Mouse (Mus musculus) heart, postnatal 10 days (tissue): ENCODE measurements around the gene Cep44. TPM values are rescaled to one million over a fixed set of nuclear protein-coding genes. Genes with fewer than 3 reads are reported as not detected.

Experiments
- DNase-seq, 2 experiments: peaks; one replicate each; pipeline ENCODE4 v3.0.0; 2021
- intact Hi-C: fragments of 180-260 bp; cut with DNase I; formaldehyde crosslinking; loops from one replicate; pipeline ENCODE4 v1.15.1; 2025
- total RNA-seq, 2 experiments: library from RNA; stranded (reverse); gene quantifications; 2 replicates each; pipeline ENCODE4 v1.2.3; 2021

Cep44 gene
- total RNA-seq, result 10 to 100 TPM; 16.6 to 18.1 TPM

DNA sequence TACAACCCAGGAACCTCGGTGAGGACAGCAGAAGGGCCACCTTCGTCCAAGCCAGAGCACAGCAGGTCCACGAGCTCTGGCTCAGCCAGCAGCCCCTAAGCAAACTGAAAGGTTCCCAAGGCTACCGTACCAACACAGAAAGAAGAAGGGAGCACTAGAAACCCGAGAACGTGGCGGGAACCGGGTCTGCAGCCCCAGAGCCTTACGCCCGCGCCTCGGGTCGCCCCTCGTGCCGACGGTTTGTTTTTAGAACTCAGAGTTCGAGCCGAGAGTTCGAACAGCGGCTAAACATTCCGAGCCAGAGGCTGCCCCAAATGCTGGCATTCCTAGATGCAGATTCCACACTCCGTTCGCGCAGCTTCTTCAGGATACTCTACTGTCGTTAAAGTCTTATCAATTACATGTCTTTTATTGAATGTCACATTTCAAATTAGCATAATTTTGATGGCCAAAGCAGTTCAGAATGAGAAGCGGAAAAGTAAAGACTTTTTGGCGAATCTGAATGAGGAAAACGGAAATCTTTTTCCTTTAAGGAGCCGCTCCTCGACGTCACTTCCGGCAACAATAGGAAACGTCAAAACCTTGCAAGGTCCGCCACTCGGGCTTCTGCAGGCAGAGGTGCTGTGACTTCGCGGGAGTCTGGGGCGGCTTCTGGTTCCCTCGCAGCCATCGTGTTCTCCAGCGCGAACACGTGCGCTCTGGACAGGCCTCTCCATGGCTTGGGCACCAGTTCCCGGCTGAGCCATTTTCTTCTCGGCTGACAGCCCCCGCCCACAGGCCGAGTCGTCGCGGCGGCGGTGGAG, at the start of gene Cep44, which contains the start of gene Fbxo8:
Gene Cep44, minus strand, starts transcription at position 490 of the 803 bp plus-strand sequence.
Gene Fbxo8, plus strand, starts transcription at position 533 of the 803 bp plus-strand sequence.
- peak; percentile 88 to 90 for DNase-seq
- intact Hi-C loops, result loop anchor here (5.0 to 10.0 kb wide), 2 partner anchors 67 to 784 kb away; no protein-coding TSS in a partner anchor

DNA sequence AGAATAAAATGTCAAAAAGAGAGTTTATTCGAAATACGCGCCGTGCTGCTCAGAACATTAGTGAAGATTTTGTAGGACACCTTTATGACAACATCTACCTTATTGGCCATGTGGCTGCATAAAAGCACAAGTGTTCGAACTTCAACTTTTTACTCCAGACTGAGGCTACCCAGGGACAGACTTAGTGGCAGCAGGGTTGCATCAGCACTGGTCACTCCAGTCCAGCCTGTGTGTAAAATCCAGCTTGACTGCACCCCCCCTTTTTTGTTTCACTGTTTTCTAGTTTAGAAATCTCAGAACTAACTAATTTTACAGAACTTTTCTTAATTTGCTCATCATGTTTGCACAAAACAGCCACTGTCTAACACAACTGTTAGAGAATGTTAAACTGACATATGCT, 40.7 kb upstream of the Cep44 start:
- intact Hi-C loops, result no loop called here
- no peak for DNase-seq

DNA sequence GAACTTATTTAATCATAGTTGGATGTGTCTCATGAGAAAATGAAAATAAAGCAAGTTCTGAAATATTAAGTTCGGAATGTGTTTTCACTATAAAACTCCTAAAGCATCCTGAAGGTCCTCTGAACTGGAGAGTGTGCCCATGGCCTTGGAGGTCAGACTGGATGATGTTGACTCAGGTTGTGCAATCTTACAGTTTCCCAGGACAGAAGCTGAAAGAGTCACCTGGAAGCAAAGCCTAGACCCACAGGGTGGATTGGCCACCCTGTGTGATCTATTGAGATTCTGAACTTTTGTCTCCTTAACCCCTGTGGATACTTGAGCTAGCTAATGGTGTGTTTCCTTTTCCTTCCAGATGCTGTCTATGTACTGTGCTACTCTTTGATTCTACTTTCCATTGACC, 40.2 kb upstream of the Cep44 start:
- DNase-seq, result no peak
- intact Hi-C loops, result no loop called here

DNA sequence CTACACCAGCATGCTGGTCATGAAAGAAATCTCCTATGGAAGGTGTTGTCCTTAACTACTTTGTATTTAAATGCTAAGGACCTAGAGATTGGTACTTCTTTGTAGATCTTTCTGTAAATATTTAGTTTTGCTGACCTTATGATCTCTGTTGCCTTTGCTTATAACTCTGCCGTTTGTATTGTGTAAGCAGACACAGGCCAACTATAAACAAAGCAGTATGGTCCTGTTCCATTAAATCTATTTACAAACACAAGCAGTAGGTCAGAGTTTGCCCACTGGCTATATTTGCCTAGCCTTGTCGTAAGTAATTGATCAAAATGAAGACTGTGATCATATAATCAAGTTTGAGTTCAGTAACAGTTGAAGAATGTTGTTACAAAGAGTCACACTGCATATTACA, 38.2 kb upstream of the Cep44 start:
- intact Hi-C loops, result no loop called here
- no peak for DNase-seq

DNA sequence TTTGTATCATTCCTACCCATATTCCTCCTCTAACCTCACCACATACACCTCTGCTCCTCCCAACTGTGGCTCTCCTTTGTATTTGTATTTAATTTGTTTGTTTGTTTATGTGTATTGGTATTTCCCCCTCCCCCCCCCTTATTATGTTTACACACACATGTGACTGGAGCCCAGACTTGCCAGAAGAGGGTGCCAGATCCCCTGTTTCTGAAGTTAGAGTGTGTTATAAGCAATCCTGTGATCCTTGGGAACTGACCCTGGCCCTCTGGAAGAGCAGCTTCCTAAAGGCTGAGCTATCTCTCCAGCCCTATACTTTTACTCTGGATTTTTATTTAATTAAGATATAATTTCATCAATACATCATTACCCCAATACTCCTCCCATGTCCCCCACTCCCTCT, 32.0 kb upstream of the Cep44 start:
- intact Hi-C loops, result no loop called here
- DNase-seq, result peak in 1 of 2 experiments; percentile 29

DNA sequence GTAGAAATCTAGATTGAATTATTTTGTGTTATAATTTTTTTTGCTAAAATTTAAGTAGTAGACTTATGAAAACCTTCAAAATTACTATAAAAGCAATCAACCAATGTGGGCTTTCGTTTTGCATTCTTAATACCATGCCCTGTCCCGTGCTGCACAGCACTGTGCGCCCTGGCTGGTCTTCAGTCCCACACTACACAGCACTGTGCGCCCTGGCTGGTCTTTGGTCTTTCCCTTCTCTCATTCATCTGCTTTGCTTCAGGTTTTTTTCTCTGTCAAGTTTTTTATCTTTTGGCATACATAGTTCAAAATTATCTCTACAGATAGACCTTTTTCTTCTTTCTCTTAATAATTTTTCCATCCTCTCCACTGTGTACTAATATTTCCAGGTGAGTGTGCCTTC, 30.1 kb upstream of the Cep44 start:
- intact Hi-C loops, result no loop called here
- no peak for DNase-seq

DNA sequence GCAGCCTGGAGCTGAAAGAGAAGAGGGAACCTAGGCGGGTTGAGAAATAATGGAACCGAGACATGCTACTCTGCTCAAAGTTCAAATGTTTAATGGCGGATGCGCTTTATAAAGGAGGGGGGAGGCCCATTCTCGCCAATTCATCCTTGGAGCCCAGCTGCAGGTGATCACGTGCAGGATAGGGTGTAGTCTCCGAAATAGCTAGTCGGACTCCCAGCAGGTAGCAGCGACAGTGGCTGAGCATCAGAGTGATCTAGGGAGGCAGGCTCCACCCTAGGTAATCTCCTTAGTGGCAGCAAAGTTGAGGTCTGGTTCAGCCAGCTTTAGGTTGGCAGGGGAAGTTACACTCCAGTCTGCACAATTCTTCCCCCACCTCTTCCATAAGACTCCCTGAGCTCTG, 16.0 kb upstream of the Cep44 start:
- no peak for DNase-seq
- intact Hi-C loops, result no loop called here

DNA sequence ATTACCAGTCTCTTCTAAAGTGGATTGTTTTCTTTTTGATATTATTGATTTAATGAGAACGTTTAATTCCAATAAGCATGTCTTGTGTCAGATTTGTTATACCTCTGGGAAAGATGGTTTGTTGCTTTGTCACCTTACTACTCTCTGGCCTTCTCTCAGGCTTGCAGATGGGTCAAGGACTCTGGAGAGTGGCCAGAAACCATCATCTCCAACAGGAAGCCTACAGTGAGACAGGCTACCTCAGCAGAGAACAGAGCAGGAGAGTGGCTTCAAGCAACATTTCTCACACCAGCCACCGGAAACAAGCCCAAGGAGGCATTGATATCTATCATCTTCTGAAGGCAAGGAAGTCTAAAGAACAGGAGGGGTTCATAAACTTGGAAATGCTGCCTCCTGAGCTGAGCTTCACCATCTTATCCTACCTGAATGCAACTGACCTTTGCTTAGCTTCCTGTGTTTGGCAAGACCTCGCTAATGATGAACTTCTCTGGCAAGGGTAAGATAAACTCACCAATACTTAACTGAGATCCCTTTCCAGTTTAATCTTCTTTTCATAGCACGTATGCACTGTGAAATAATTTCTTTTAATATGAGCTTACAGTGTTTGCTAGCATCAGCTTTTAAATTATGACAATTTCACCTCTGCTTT, 13.7 kb upstream of the Cep44 start:
- DNase-seq, result peak in 1 of 2 experiments; percentile 15
- intact Hi-C loops, result no loop called here

DNA sequence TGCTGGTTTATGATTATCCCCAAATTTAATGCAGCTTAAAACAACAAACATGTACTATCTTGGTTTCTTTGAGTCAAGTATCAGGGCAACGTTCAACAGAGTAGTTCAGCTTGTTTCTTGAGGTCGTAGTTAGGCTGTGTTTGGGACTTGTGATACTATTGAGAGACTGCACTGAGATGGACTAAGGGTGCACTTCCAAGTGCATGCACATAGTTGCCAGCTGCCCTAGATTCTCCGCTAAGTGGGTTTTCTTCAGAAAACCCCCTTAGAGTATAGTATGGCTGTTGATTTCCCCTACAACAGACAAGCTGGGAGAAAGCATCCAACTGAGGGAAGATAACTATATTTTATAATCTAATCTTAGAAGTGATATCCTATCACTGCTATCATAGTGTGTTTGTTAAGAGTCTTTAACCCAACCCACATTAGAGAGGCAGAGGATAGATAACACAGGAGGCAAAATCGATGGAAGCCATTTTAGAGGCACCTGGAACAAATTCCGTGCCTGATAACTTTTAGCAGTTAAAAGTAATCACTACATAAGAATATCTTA, 1.8 kb upstream of the Cep44 start:
- intact Hi-C loops, result loop anchor here (5.0 to 10.0 kb wide), 2 partner anchors 65 to 782 kb away; no protein-coding TSS in a partner anchor
- no peak for DNase-seq

DNA sequence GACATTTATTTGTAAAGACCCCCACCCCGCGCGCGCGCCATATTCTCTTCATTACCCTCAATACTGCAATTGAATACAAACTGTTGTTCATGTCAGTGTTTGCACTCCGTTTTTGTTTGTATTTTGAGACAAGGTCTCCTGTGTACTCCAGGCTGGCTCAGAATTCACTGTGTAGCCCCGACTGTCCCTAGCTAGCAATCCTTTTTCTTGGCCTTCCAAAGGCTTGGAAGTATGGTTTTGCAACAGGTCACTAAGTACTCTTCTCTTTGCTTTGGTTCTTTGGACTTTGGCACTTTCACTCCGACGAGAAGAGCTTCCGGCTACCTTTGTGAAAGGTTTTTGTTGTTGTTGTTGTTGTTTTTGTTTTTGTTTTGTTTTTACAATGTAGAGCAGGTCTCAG, 1.2 kb upstream of the Cep44 start:
- intact Hi-C loops, result loop anchor here (5.0 to 10.0 kb wide), 2 partner anchors 65 to 783 kb away; no protein-coding TSS in a partner anchor
- DNase-seq, result peak; percentile 9 to 12

DNA sequence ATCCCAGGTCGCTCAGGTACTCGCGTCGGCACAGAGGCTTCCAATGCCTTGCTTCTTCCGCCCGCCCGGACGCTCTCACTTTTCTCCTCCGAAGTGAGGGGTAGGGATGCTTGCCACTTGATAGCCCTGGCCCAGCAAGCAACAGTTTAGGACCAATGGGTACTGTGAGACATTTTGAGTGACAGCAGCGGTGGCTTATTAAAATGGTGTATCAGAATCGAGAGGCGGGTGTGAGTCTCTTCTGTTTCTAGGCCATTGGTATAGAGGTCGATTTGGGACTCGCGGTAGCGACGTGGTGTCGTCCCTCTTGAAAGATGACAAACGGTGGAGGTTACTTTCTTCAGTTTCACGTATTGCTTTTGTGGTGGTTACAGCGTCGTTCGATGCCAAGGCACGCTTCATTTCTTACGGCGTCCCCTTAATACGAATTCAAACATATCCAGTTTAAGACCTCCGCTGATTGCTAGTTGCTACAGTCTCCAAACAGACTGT, 560 bp upstream of the Cep44 start:
- intact Hi-C loops, result loop anchor here (5.0 to 10.0 kb wide), 2 partner anchors 66 to 783 kb away; no protein-coding TSS in a partner anchor
- peak; percentile 95 for DNase-seq

DNA sequence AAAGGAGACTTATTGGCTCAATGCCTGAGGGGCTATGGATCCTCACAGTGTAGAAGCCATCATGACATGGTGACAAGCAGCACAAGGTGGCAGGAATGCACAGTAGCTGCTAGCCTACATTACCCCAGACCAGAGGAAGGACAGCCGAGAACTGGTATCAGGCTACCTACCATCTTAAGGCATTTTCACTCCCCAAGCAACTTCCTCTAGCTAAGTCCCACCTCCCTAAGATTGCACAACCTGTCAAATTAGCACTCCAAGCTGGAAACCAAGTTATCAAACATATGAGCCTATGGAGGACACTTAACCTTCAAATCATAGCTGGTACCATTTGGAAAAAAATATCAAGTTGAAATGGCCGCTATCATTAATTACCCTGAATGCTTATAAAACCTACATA, 3.0 kb downstream of the Cep44 start:
- DNase-seq, result no peak
- intact Hi-C loops, result no loop called here

DNA sequence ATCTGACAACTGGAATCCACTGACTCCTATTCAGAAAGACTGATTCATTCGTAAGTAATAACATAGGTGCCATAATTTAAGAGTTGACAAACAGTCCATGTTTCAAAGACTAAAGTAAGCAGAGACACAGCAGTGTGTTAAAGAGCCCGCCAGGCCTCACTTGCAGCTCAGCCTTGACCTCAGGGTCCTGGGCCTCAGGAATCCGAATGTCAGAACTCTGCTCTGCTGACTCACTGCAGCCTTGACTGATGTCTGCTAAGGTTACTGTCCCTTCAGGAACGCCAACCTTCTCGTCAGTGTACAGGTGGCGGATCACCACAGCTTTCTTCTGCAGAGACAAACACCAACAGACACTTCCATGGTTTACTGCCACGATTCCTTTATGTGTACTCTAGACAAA, 10.1 kb downstream of the Cep44 start:
- intact Hi-C loops, result no loop called here
- DNase-seq, result no peak

DNA sequence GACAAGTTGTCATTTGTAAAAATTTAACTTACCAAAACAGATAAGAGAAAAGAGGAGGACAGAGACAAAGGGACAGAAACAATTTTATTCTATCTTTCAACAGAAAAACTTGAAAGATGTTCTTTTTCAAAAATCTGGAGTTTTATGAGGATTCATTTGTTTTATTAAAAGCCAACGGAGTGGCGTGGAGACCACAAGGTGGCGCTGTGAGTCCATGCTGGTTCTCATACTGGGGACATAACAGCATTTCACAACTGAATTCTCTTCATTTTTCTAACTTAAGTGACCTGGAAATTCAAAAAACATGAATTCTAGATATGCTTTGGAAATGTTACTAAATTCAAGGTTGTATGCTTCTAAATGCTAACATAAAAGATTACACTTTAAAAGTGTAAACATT, 20.5 kb downstream of the Cep44 start:
- intact Hi-C loops, result loop anchor here (1.0 kb wide), 1 partner anchor 85 kb away; no protein-coding TSS in a partner anchor
- DNase-seq, result peak; percentile 47 to 78

DNA sequence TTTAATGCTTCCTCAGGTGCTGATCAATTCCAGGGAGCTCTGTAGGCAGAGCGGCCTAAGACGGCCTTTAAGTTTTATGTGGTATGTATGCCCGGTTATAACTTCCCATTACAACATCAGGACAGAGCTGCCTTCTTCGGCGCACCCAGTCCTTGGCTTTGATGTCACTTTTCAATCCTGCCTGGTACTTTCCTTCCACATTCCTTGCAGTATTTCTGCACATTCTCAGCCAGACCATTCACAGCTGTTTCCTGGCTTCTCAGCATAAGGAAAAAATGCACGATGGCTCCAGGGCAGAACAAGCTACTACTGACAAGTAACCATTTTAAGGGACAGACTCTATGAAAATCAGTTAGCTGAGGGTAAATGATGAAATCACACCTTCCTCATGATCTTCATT, 22.0 kb downstream of the Cep44 start:
- intact Hi-C loops, result loop anchor here (10.0 kb wide), 1 partner anchor 896 kb away; no protein-coding TSS in a partner anchor

DNA sequence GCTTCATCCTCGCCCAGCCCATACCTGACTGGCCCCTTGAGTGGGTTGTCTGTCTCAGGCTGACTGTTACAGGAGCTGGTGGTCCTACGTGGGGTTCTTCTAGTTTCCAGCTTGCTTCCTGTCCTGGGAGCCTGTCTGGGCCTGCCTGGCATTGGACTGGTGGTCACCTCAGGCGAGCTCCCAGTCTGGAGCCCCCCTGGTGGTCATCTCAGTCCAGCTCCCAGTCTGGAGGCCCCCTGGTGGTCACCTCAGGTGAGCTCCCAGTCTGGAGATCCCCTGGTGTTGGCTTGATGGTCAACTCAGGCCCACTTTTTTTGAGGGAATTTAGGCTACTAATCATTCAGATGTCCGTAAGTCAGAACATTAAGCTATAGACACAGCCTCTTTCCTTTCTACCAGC, 29.8 kb downstream of the Cep44 start:
- DNase-seq, result no peak

More for the DNA sequence above, 22.0 kb downstream of the Cep44 start:
- no peak for DNase-seq

DNA sequence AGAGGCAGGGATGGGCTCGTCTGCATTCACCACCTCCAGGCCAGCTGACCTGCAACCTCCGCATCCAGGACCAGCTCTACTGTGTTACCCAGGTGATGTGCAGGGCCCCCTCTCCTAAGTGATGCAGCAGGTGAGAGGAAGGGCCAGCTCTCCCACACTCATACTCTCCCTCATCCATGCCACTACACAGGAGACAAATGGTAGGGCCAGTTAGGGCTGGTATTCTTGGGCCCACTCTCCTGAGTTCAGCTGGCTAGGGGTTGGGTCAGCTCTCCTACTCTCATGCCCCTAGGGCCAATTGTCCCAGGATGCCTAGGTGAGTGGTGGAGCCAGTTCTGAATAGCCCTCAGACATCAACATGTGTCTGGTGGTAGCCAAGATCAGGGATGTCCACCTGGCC, 30.6 kb downstream of the Cep44 start:
- intact Hi-C loops, result loop anchor here (10.0 kb wide), 1 partner anchor 905 kb away; no protein-coding TSS in a partner anchor
- no peak for DNase-seq

More for the DNA sequence above, 29.8 kb downstream of the Cep44 start:
- intact Hi-C loops, result loop anchor here (10.0 kb wide), 1 partner anchor 904 kb away; no protein-coding TSS in a partner anchor

DNA sequence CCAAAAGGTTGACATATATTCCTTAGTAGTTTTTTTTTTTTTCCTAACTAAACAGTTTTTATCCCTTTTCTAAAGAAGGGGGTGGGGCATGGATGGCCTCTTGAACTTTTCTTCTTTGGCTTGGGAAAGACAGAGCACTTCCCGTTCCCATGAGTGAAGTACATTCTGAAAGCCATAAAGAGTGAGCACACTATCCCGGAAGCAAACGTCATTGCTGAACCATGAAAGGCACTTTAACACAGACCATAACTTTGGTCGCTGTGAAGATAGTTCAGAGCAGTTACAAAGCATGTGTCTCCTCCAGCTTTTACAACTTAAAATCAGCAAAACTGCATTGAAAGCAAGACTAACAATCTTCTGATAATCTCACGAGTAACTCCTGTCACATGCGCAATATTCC, 32.0 kb downstream of the Cep44 start:
- no peak for DNase-seq
- intact Hi-C loops, result no loop called here

DNA sequence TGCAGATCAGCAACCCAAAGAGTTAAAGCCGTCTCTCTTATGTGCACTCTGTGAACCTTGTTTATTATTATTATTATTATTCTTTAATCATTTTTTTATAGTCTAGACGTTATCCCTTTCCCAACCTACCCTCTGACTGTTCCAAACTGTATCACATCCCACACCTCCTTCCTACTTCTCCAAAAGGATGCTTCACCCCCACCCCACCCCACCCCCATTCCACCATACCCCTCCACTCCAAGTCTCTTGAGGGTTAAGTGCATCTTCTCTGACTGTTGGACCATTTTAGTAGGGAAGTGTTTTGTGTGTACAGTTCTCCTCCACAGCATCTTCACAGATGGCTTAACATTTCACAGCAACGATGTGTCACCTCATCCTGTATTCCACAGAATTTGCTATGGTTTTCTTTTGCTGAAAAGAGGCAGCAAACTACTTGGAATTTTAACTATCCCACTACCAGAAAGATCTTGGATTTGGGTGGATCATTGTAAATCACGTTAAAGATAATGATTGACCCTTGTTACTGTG, 41.8 kb downstream of the Cep44 start:
- no peak for DNase-seq
- intact Hi-C loops, result no loop called here

DNA sequence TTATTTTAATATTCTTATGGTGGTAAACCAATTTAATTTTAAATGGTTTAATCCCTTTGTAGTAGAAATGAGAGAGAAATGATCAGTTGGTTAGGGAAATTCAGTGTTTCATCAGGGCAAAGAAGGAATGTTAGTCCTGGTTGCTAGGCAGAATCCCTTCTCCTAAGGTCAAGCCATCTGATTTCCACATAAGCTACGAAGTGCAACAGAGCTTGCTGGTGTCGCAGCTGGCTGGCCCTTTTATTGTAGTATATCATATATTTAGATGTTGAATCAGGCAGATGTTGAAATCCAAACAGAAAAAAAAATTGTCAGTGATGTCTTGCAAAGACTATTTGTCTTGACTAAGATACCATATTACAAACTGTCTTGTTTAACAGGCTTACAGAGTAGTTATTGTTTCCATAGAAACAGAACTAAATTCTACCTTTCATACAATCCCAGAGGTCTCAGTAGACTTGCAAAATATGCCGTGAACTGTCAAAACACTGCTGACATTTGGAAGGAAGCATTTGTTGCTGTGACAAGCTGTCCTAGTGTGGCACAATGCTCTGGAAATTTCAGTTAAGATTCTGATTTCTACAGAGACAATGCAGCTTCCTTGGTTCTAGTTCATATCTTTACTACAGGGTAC, 42.4 kb downstream of the Cep44 start:
- intact Hi-C loops, result no loop called here
- no peak for DNase-seq
